Mouse (Mus musculus) frontal cortex, postnatal 10 days (tissue): ENCODE data around the gene 2310007B03Rik.
"Not testable (repeated sequence)": the region's sequence is repeated elsewhere in the genome, so short reads cannot be mapped to it uniquely, and the experiment has no call there.

Experiments used
- DNase-seq, 2 experiments: peaks; one replicate each; pipeline ENCODE4 v3.0.0; 2022; ENCODE audit warnings: low spot score in 2 of 2, mixed read lengths in 1 of 2

The 2310007B03Rik gene

GRCm38 (mm10) chr1:93160501-93161133 is at the start of gene 2310007B03Rik:
Gene 2310007B03Rik (minus strand): TSS chr1:93160948.
- DNase-seq = no peak

DNA sequence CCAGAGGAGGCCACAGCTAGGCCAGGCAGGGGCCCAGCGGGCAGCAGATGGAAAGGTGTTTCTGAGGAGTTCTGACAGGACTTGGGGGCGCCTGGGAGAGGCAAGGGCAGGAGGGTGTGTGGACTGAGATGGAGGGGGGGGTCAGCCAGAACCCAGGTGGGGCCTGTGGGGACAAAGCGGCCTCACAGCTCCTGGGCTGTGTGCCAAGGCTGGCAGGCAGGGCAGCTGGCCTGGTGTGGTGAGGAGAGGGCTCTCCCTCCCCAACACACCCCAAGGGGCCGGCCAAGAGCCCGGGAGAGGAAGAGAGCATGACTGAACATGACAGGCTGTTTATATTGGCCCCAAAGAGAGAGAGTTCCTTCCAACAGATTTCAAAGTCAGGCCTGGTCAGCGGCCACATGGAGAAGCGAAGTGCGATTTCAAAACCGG is 49.5 kb upstream of the 2310007B03Rik start:
- peak; percentile 51 to 58 for DNase-seq

DNA sequence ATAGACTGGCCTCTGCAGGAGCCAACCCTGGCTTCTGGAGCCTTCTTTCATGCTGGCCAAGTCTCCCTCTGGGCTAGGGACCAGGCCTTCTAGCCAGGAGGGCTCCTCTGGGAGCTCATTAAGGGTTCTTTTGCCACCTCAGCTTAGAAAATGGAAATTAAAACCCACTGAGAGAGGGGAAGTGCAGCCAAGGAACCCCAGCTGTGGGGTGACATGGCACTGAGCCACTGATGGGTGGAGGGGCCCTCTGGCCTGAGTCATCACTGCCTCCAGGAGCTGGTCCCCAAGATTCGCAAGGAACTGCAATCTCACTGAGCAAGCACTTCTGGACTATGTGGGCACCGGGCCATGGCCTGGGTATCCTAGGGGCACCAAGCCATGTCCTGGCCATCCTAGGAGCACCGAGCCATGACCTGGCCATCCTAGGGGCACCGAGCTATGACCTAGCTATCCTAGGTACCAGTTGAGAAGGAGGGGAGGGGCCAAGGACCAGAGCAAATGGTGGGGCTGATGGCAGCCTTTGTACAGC is 46.9 kb upstream of the 2310007B03Rik start:
- DNase-seq = peak in 1 of 2 experiments; percentile 25

GRCm38 (mm10) chr1:93206277-93206970 is 45.7 kb upstream of the 2310007B03Rik start:
- no peak for DNase-seq

DNA sequence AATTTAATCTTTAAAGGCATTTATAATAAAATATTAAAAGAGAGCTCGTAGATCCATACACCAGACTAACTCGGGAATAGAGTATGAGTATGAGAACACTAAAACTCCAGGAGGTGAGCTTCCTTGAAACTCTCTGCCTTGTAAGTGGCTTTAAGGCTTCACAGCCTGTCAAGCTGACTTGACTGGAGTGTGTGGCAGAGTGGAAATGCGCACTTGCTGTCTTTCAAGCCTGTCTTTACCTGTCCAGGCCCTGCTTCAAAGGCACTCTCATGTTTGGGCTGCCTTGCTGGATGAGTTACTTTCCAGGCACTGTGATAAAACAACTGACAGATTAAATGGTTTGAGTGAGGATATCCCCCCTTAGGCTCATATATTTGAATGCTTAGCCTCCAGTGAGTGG is 37.2 kb upstream of the 2310007B03Rik start:
- no peak for DNase-seq

DNA sequence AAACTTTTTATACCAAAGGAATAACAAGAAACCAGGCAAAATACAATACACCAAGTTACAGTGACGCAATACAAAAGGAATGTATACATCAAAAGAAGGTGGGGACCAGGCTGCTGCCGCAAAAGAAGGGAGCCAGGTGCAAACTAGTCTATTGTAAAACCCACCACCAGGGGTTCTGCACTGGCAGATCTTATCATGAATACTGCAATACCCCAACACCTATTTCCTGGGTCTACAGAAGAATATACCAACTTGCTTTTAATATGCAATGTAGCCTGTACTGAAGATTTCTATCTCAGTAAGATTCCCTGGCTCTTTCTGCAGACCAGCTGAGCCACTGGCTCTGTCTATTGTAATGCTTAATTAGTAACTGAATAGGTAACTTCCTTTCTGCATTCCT is 36.7 kb upstream of the 2310007B03Rik start:
- not testable (repeated sequence) for DNase-seq

- DNase-seq = no peak
Observed at GRCm38 (mm10) chr1:93194961-93195360, 34.2 kb upstream of the 2310007B03Rik start.

GRCm38 (mm10) chr1:93190726-93191305 is 30.1 kb upstream of the 2310007B03Rik start:
- DNase-seq = no peak

GRCm38 (mm10) chr1:93184071-93184828 is 23.5 kb upstream of the 2310007B03Rik start:
- no peak for DNase-seq

- no peak for DNase-seq
Observed at GRCm38 (mm10) chr1:93182281-93182680, 21.5 kb upstream of the 2310007B03Rik start.

GRCm38 (mm10) chr1:93176525-93177332 is 16.0 kb upstream of the 2310007B03Rik start:
- DNase-seq = peak in 1 of 2 experiments; percentile 50

- no peak for DNase-seq
Observed at GRCm38 (mm10) chr1:93175849-93176248, 15.1 kb upstream of the 2310007B03Rik start.

GRCm38 (mm10) chr1:93174399-93174798 is 13.7 kb upstream of the 2310007B03Rik start:
- DNase-seq = peak in 1 of 2 experiments; percentile 74

GRCm38 (mm10) chr1:93173665-93174064 is 12.9 kb upstream of the 2310007B03Rik start:
- DNase-seq = no peak

GRCm38 (mm10) chr1:93168295-93168775 is 7.6 kb upstream of the 2310007B03Rik start, which contains the start of gene Crocc2:
Gene Crocc2 (plus strand): TSS chr1:93168725.
- no peak for DNase-seq

DNA sequence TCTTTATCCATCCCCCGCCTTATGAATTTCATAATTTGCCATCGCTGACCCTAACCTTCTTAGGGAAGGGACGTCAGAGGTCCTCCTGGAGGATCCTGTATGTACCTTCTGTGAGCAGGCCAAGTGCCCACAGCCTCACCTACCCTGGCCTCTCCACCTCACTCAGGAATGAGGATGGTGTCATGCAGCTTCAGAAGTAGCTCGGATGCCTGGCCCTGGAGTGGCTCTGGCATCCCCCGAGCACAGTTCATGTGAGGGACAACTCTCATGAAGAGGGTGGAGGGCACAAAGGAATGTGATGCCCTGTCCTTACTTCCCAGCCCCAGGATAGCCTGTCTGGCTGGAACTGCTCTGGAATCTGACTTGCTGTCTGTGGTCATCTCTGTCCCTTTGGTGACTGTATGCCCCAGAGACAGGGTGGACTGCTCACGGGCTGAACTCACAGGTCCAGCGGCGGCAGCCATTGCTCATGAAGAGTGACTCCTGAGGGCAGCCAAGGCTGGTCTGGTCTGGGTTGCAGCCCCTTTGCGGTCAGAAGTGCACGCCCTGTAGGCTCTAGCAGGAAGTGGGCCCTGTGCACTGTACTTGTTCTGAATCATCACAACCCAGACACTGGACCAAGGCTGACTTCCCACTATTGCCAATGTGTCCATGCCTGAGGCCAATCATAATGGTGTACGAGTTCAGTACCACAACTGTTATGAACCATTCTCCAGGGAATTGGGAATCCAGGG is 5.8 kb upstream of the 2310007B03Rik start:
- no peak for DNase-seq

DNA sequence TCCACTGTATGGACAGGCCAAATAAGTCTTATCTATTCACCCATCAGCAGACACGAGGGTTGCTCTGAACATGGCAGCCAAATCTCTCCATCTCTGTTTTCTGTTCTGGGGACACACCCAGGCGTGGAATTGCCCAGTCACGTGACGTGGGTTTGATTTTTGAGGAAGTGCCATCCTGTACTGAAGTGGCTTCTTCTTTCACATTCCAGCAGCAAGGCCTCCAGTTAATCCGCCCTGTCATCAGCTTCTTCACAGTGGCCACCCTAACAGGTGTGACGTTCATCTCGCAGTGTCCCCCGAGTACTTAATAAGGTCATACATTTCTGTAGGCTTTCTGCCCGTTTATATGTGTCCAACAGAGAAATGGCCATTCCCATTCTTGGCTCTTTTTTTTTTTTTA is 4.7 kb upstream of the 2310007B03Rik start:
- no peak for DNase-seq

DNA sequence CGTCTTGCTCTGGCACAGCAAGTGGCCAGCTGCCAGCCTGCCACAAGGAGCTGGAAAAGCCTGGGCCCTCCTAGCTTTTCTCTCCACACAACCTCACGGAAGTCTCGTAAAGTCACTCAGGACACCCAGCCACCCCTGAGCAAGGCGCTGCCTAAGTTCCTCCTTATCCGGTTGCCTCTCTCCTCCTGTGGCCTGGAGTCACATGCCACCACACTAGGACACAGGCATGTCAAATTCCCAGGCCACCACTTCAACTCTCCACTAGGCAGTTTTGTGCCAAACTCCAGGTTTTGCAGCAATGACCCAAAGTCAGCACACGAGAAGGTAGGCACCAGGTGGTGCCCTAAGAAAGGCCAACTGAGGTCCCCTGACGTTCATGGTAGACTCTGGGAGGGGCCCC is 1.8 kb upstream of the 2310007B03Rik start:
- DNase-seq = no peak

- DNase-seq = no peak
Observed at GRCm38 (mm10) chr1:93161921-93162320, 1.2 kb upstream of the 2310007B03Rik start.

DNA sequence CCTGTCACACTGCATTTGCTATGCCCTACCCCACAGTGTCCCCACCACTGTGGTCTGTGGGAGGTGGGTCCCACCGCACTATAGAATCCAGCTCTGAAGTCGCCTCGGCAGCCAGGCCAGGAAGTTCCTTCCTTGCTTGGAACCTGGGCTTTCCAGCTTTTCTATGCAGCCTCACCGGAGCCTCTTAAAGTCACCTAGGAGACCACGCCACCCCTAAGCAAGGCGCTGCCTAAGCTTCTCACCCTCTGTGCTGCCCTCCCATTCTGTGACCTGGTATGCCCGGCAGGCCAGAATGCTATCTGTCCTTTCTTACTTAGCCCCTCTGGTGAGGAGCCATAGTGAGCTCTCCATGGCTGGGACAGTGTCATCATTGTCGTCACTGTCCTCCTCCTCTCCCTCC is 602 bp upstream of the 2310007B03Rik start:
- no peak for DNase-seq
